Mouse (Mus musculus) right cerebral cortex, postnatal 14 days (tissue): ENCODE data around the gene Olfr631.
"Not testable (repeated sequence)": the region's sequence is repeated elsewhere in the genome, so short reads cannot be mapped to it uniquely, and the experiment has no call there.

Experiments used
- DNase-seq: peaks from one replicate; pipeline ENCODE4 v3.0.0; 2022

Gene Olfr631

GRCm38 (mm10) chr7:103928525-103928924 lies at the start of gene Olfr631:
TSS of gene Olfr631 (plus strand) at chr7:103928825.
- DNase-seq = no peak

GRCm38 (mm10) chr7:103886152-103886551 lies 42.5 kb upstream of the Olfr631 start, which contains the start of gene Olfr66:
TSS of gene Olfr66 (minus strand) at chr7:103886252.
- no peak for DNase-seq

GRCm38 (mm10) chr7:103894385-103894784 lies 34.2 kb upstream of the Olfr631 start, which contains the start of gene Olfr64:
TSS of gene Olfr64 (minus strand) at chr7:103894485.
- DNase-seq = no peak

GRCm38 (mm10) chr7:103903187-103903586 lies 25.4 kb upstream of the Olfr631 start, which contains the start of gene Olfr65:
TSS of gene Olfr65 (plus strand) at chr7:103903487.
- no peak for DNase-seq

- no peak for DNase-seq
Observed at GRCm38 (mm10) chr7:103910047-103910446, 18.6 kb upstream of the Olfr631 start.

- DNase-seq = no peak
Observed at GRCm38 (mm10) chr7:103912969-103913511, 15.6 kb upstream of the Olfr631 start.

- no peak for DNase-seq
Observed at GRCm38 (mm10) chr7:103915338-103915737, 13.3 kb upstream of the Olfr631 start.

- DNase-seq = no peak
Observed at GRCm38 (mm10) chr7:103934264-103934663, 5.6 kb downstream of the Olfr631 start, which contains the start of gene Olfr632. TSS of gene Olfr632 (plus strand) at chr7:103934347.

- peak; percentile 7 for DNase-seq
Observed at GRCm38 (mm10) chr7:103942730-103943129, 14.1 kb downstream of the Olfr631 start.

GRCm38 (mm10) chr7:103944137-103944536 lies 15.5 kb downstream of the Olfr631 start, which contains the start of gene Olfr633:
TSS of gene Olfr633 (plus strand) at chr7:103944437.
- no peak for DNase-seq

GRCm38 (mm10) chr7:103966873-103967272 lies 38.2 kb downstream of the Olfr631 start:
- not testable (repeated sequence) for DNase-seq

GRCm38 (mm10) chr7:103970852-103971251 lies 42.2 kb downstream of the Olfr631 start, which contains the start of gene Olfr635:
TSS of gene Olfr635 (plus strand) at chr7:103971152.
- no peak for DNase-seq

GRCm38 (mm10) chr7:103971782-103972181 lies 43.2 kb downstream of the Olfr631 start:
- no peak for DNase-seq
